Mouse (Mus musculus) C2C12 (cell line): ENCODE results near the gene Cacna2d4.

ENCODE experiments used
- CTCF ChIP-seq: IDR thresholded peaks from one replicate; pipeline ENCODE4 v1.5.1; 2011; ENCODE audit not compliant: control insufficient read depth, insufficient read depth, insufficient read length
- MAX ChIP-seq: IDR thresholded peaks from one replicate; pipeline ENCODE4 v1.6.1; 2011; ENCODE audit warnings: mild to moderate bottlenecking, control low read depth
- MYOG ChIP-seq: IDR thresholded peaks from one replicate; pipeline ENCODE4 v1.6.1; 2011; ENCODE audit not compliant: control insufficient read depth, insufficient read length; ENCODE audit errors: extremely low read depth
- USF1 ChIP-seq: IDR thresholded peaks from one replicate; pipeline ENCODE4 v1.6.1; 2011; ENCODE audit warnings: low read depth, mild to moderate bottlenecking, control low read depth, moderate library complexity

DNA sequence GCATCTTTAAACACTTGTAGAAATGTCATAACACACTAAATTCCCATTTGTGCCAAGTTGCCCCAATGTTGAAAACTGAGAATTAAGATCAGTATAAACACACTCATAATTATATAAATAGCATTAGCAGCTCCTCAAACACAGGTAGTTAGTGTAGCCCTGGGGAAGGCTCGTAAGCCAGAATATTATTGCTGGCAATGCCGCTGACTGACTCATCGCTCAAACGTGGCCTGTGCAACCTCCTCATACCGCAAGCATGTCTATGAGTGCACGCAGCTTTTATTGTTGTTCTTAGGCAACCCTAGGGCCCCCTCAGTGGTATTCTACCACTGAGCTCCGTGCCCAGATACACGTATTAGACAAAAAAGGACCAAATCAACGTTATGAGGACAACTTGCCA, 156.5 kb downstream of the Cacna2d4 start:
- TF ChIP-seq USF1 (no peak), MYOG (no peak), CTCF (no peak), MAX (no peak)
